Mouse (Mus musculus) granulocyte monocyte progenitor cell, adult 5-6 weeks (primary cell): ENCODE data around the gene Shroom4. TPM values are rescaled to one million over a fixed set of nuclear protein-coding genes. Genes with fewer than 3 reads are reported as not detected.

ENCODE experiments used
- ATAC-seq: replicated peaks from 2 replicates; pipeline ENCODE4 v1.8.0; 2016; ENCODE audit warnings: mild to moderate bottlenecking, moderate TSS enrichment, inconsistent platforms; ENCODE audit not compliant: poor library complexity, severe bottlenecking
- total RNA-seq, 2 experiments: library from RNA; stranded (forward) in 1 of 2; stranded (reverse) in 1 of 2; fragments of 200-712, 200-1000 nt in 1 of 2; fragments of >200 nt in 1 of 2; fragmentation: Nextera tagmentation in 1 of 2; gene quantifications; 2 replicates each; pipeline ENCODE4 v1.2.3; 2014 to 2017

Gene Shroom4
- total RNA-seq, 2 experiments from 2014 or later: 0.21 TPM; not detected in 1

DNA sequence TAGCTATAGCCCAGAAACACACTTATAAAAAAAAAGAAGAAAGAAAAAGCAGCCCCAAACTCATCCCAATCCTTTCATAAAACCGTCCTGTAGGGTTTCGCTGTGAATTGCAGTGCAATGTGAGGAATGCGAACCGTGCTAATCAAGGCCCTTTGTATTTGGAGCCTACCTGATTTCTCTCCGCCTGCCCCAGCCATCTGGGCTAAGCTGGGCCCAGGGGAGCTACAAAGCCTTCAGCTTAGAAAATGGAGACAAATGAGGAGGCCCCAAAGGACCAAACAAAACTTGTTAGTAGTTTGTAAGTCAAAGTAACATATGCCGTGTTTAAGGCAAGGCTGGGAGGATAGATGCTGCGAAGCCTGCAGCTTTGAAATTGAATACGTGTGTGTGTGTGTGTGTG, 84.2 kb downstream of the Shroom4 start:
- no peak for ATAC-seq

DNA sequence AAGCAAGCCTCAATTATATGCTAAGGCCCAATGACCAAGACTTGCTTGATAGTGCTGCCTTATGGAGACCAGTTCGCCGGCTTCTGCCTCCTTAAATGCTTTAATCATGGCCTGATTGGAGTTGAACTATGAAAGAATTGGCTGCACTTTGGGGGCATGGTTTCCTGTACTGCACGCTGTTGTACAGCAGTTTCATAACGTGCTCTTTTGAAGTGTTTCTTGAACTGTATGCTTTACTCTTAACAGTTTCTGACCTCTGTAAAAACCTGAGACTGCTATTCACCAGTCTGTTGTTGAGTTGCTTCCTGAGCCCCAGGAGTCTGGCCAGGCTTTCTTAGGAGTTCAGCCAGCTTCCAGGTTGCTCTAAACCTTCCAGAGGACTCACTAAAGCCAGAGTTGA, 90.8 kb downstream of the Shroom4 start:
- ATAC-seq: no peak

DNA sequence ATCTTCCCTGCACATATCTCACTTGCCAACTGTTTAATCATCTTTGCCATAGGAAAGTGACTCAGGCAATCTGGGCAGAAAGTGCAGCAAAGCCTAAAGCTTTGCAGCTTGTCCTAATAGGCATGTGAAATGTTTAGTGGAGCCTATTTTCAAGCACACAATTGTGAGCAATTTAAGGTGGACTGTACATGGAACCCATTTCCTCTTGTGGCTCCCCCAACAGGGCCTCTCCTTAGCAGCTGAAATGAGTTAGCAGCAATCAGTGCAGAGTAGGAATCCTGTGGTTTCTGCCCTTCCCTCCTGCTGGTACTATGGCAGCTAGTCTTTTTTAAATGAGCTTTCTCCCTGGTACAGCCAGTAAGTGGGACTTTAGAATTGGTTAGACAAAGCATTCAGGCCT, 95.8 kb downstream of the Shroom4 start:
- no peak for ATAC-seq

DNA sequence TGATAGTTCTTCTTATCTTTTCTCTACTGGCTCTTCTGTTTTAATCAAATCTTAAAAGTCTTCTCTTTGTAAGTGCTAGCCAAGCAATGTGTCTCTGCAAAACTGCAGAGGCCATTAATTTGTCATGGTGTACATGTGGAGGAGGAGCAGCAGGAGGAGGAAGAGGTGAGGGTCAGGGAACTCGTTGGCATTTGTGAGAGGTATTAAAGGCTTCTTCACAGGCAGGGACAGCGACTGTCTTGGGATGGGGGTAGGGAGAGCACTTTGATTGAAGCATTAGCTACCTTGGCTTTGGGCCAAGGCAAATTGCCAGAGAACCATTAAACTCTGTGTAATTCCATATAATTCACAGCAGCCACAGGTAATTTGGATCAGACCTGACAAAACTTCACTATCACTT, 96.7 kb downstream of the Shroom4 start:
- no peak for ATAC-seq

DNA sequence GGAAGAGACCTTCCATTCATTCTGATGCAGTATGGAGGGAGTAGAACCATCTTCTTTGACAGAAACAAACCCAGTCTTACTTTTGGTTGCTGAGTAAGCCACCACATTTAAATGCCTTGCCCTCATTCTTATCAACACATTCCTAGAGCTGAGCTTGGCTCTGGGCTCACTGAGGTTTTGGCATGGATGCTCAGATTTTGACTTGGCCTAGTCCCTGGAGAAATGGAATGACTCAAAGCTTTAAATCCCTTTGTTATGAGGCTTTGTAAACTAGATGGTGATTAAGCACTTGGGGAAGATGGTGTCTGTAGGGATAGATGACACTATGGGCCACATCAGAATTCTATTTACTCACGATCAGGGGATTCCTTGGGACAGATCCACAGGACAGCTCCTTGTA, 102.2 kb downstream of the Shroom4 start:
- ATAC-seq: no peak

DNA sequence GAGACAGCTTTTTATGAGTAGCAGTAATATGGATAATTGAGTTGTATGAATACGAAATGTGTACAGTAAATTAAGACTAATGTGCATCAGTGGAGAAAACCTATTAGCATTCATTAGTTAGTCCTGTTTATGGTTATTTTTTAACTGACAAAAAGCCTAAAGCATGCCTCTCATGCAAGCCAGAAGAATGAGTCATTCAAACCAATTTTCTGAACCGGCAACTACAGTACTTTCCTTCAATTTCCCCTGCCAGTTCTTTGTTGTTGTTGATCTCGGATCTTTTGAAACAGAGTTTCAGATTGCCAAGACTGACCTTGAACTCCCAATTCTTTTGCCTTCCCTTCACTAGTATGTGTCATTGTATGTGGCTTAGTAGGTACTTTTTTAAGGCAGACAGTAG, 117.6 kb downstream of the Shroom4 start:
- ATAC-seq: no peak

DNA sequence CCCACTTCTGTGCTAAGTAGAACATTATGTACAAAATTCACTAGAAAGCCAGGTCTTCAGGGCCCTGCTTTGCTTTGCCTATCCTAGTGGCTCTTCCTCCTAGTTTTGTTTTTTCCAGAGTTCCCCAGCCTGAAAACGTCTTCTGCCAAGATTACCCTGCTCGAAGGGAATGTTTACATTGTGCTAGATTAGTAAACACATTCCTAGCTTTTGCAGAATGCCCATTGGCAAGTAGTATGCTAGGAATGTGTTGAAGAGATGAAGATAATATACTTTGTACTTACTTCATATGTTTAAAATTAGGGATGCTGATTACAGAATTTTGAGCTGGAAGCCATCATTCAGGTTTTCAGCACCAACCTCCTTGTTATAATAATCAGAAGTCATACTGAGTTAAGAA, 118.8 kb downstream of the Shroom4 start:
- no peak for ATAC-seq

DNA sequence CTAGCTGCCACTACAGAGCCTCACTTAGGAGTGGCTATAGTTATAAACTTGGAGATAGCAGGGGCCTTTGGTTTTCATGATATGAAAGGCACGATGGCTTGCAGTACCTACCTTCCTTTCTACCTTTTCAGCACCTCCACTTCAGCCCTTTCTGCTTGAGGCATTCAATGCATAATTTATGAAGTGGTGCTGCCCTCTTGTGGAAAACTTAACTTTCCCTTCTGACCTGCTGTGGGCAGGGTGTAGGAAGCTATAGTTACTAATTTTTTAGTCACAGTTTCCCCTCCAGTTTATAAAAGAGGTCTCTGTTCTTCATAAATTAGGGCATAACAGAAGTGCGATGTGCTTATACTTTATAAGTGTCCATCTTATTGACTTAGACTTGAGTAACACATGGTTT, 123.3 kb downstream of the Shroom4 start:
- no peak for ATAC-seq

DNA sequence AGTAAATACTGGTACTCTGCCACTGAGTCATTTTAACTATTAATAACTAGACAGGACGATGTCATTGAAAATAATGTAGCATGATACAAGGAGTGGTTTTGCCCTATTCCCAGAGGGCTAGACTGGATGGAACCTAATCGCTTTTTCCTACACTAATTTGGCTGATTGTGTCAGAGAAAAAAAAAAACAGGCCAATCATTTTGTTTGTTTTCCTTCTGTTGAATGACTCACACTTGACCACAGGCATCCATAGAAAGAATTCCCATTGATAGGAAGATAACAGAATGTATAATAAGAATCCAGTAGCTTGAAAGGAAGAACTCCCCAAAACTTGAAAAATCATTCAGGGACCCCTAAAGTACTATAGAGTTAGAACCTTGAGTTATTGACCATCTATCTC, 137.0 kb downstream of the Shroom4 start:
- no peak for ATAC-seq

DNA sequence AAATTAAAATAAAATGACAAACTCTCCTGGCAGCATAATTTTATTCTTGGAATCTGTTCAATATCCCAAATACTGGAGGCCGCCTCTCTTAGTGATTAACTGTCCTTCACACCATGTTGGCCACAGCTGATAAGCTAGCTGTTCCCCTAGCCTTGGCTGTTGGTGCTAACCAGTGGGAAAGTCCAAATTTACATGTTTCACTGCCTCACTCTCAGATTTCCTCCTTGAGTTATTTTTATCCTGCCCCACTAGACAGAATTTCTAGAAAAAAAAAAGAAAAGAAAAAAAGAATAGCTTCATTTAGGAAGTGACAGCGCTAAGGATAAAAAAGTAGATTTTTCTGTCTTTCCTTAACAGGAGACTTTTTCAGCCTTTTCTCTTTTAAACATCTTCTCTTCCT, 138.0 kb downstream of the Shroom4 start:
- ATAC-seq: no peak

DNA sequence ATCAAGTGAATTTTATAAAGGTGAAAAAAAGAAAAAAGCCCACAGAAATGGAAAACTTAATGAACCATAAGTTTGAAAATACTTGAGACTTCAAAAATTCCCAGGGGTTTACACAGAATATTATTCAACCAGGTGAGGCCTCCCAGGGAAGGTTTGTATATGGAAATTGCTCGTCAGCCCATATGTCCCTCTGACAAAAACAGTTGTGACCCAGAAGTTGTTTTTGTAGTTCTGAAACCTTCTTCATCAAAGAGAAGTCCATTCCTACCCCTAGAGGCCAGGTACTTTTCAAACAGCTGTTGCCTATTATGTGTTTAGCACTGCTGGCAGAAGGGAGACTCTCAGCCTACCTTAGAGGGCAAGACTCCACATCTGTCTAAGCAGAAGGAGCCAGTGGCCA, 165.4 kb downstream of the Shroom4 start:
- no peak for ATAC-seq

DNA sequence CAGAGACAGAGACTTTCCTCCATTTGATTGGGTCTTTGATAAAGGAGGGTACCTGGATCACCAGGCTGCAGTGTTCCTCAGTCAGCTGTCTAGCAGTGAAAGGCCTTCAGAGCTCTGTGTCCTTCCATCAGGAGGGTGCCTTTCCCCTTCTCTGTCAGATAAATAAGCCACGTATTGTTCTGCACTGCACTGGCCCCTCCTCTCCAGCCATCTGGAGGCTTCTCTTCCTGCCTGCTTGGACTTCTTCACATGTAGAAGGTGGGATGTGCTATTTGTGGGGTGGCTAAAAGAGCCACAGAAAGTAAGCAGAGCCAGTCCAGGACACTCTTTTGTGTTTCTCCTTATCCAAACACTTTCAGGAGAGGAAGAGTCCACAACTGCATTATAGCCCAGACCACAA, 174.9 kb downstream of the Shroom4 start:
- no peak for ATAC-seq

DNA sequence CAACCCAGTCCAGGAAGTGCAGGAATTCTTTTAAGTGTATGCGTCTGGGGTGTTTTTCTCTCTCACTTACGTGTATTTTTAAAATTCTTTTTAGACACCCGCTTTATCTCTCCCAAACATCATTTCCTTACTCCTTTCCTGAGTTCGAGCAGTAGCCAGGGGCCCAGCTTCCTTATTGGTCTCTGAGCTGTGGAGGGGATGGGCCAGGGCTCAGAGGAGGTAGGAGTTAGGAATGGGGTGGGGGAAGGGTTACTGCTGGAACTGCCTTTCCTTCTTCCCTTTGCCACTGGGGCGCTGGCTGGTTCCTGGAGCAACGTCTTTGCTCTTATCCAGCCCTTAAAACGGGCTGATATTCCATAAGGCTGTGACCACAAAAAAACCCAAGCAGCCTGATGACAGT, 177.3 kb downstream of the Shroom4 start:
- no peak for ATAC-seq

DNA sequence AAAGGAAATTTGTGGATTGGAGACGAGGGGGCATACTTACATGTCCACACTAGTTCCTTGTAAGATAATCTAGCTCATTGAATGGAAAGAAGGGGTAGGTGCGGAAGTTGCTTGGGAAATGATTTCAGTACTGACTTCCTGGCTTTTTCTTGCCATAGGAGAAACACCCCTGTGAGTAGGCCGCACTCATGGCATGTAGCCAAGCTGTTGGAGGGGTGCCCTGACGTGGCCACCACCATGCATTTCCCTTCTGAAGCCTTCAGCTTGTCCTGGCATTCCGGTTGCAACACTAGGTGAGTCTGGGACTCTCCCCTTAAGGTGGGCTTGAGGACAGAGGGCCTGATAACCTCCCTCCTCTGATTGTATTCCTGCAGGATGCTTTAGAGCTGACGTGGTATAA, 181.0 kb downstream of the Shroom4 start:
- ATAC-seq: no peak

DNA sequence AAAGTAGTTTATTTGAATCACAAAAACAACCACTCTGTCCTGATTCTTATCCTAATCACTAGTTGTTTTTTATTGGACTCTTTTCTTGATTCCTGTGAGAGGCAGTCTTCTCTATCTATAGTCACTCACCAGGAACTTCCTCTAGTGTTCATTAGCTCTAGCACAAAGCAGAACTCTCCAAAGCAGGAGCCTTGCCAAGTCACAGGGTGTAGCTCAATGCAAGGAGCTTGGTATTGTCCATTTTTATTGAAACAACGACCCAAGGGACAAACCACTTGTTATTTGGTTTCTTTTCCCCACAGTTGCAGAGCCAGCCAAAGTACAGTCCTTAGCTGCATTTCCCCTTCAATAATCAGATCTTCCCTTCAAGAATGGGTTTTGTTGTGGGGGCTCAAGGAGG, 181.5 kb downstream of the Shroom4 start:
- ATAC-seq: no peak

DNA sequence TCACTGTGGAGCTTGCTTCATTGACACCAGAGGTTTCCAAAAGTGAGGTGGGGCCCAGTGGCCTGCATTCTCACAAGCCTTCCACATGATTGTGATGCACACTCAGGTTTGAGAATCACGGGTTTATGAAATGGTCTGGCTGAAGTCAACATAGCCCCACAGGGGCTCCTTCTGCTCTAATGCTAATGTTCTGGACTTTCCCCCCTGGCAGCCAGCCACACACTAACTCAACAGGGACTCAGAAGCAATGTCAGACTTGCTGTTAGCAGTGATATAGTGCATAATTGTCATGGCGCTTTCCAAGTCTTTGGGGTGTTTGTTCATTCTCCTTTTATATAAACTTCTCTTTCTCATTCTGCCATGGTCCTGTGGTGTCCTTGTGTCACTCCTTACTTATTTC, 183.0 kb downstream of the Shroom4 start:
- no peak for ATAC-seq

DNA sequence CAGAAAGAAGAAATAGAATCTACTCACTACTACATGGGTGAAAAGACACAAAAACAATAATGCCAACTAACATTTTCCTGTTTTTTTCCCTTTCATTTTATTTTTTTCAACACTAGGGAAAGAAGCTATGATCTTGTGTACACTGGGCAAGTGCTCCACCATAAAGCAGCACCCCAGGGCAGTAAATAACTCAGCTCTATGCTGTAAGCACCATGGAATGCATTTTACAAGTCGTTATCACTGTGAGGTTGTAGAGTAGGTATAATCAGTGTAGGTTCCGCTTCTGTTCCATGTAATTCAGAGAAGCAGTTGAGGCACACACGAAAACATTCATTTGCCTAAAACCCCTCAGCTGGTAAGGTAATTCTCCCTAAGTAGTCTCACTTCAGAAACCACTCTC, 194.5 kb downstream of the Shroom4 start:
- no peak for ATAC-seq

DNA sequence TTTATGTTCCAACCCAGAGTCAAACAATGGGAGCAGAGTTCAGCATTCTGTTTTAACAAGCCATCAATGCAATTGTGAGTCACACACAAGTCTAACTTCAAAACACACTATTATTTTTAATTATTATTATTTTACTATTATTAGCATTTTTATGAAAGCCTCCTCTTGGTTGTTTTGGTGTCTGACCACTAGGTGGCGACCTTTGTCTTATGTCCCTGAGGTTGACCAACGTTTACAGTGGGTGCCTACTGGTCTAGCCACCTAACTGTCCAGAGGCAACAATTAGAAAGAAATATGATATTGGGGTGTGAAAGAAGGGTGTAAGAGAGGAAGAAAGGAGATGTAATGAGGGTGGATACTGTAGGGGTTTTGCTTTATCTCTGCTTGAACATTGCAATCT, 254.4 kb downstream of the Shroom4 start:
- no peak for ATAC-seq

DNA sequence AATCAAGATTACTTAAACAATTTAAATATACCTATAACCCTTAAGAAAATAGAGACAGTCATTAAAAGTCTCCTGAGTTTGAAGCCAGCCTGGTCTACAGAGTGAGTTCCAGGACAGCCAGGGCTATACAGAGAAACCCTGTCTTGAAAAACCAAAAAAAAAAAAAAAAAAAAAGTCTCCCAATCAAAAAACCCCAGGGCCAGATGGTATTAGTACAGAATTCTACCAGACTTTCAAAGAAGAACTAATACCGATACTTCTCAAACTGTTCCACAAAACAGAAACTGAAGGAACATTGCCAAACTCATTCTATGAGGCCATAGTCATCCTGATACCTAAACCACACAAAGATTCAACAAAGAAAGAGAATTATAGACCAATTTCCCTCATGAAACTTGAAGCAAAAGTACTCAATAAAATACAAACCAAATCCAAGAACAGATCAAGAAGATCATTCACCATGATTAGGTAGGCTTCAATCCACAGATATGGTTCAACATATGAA, 259.2 kb downstream of the Shroom4 start:
- no peak for ATAC-seq
